Mouse (Mus musculus) liver, postnatal 0 days (tissue): ENCODE data around the gene Trmt44.

ENCODE experiments used
- CTCF ChIP-seq: sonication (generic); IDR thresholded peaks from 2 replicates; pipeline ENCODE4 v1.5.1; 2016; ENCODE audit warnings: antibody characterized with exemption, low read depth
- EP300 ChIP-seq: IDR thresholded peaks from 2 replicates; pipeline ENCODE4 v1.6.1; 2016; ENCODE audit warnings: antibody characterized with exemption, low read depth, mild to moderate bottlenecking

GRCm38 (mm10) chr5:35538022-35538421 lies 36.8 kb downstream of the Trmt44 start:
- TF ChIP-seq CTCF (no peak), EP300 (no peak)
